Mouse (Mus musculus) small intestine, adult 2 months (tissue): ENCODE data around the gene Dst.

ENCODE experiments used
- CTCF ChIP-seq: fragments of 200-500 bp; IDR thresholded peaks from 2 replicates; pipeline ENCODE4 v1.5.1; 2012; ENCODE audit warnings: low read depth, mild to moderate bottlenecking, control low read depth, inconsistent platforms, low read length, moderate library complexity, mixed read lengths; ENCODE audit not compliant: insufficient replicate concordance, insufficient read length; ENCODE audit errors: extremely low read depth
- POLR2A ChIP-seq: fragments of 200-500 bp; IDR thresholded peaks from 2 replicates; pipeline ENCODE4 v1.6.1; 2012; ENCODE audit warnings: low read depth, mild to moderate bottlenecking, control low read depth, inconsistent platforms, low read length, moderate library complexity

DNA sequence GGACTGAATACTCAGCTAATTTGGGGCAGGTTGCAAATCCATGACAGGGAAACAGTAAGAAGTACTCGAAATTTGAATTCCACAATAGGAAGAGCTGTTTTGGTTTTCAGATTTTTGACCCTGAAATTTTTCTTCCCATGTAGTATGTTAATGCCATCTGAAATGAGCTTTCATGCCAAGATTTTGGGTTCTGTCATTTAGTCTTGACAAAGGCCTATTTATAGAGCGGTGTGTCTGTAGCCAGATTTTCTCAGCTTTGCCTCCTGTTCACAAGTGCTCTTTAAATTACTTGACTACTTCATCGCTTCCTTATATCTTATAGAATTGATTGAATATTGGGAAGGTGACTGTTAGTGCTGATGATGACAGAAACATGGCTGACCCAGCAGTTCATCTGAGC lies 27.9 kb downstream of the Dst start:
- TF ChIP-seq CTCF (no peak), POLR2A (no peak)
